Mouse (Mus musculus) kidney, embryonic 15.5 days (tissue): ENCODE data around the gene Tob2. TPM values are rescaled to one million over a fixed set of nuclear protein-coding genes. Genes with fewer than 3 reads are reported as not detected.

ENCODE experiments used
- ATAC-seq: fragments of 200-750 bp; cut with Nextera tagmentation; replicated peaks from 2 replicates; pipeline ENCODE4 v1.8.0; 2017; ENCODE audit warnings: moderate TSS enrichment; ENCODE audit not compliant: low FRiP score
- H3K27ac ChIP-seq: fragments of 300-500 bp; sonication (generic); 2 replicates; pipeline ENCODE4 v1.5.1; 2015; ENCODE audit warnings: mild to moderate bottlenecking, inconsistent platforms
- H3K27me3 ChIP-seq: fragments of 300-500 bp; sonication (generic); 2 replicates; pipeline ENCODE4 v1.6.1; 2015; ENCODE audit warnings: inconsistent platforms
- H3K36me3 ChIP-seq: fragments of 300-500 bp; sonication (generic); 2 replicates; pipeline ENCODE4 v1.6.1; 2015; ENCODE audit warnings: inconsistent platforms
- H3K4me1 ChIP-seq: fragments of 300-500 bp; sonication (generic); 2 replicates; pipeline ENCODE4 v1.6.1; 2015; ENCODE audit warnings: inconsistent platforms
- H3K4me2 ChIP-seq: fragments of 300-500 bp; sonication (generic); 2 replicates; pipeline ENCODE4 v1.6.1; 2015; ENCODE audit warnings: moderate library complexity, mild to moderate bottlenecking, inconsistent platforms
- H3K4me3 ChIP-seq: fragments of 300-500 bp; sonication (generic); replicated peaks from 2 replicates; pipeline ENCODE4 v1.5.1; 2015; ENCODE audit warnings: mild to moderate bottlenecking, inconsistent platforms
- H3K9ac ChIP-seq: fragments of 300-500 bp; sonication (generic); 2 replicates; pipeline ENCODE4 v1.6.1; 2015; ENCODE audit warnings: mild to moderate bottlenecking, inconsistent platforms
- H3K9me3 ChIP-seq: fragments of 300-500 bp; sonication (generic); replicated peaks from 2 replicates; pipeline ENCODE4 v1.6.1; 2016; ENCODE audit warnings: inconsistent platforms
- WGBS: fragments of 180-500 bp; shearing (Covaris S2); methylation state at CpG from one replicate; pipeline ENCODE4 v1.1.7; 2015; ENCODE audit warnings: mixed read lengths; 5-methylcytosine and 5-hydroxymethylcytosine counted together
- polyA plus RNA-seq: library from polyadenylated mRNA; unstranded; fragments of >200 nt; fragmentation: Nextera tagmentation; extraction: Ambion mirVana; gene quantifications from 2 replicates; pipeline ENCODE4 v1.2.1, GENCODE M21; 2015

Tob2 gene
- polyA plus RNA-seq, 1 experiment from 2014 or later = 28.2 TPM

GRCm38 (mm10) chr15:81803425-81803951 is 55.1 kb downstream of the Tob2 start:
- Histone ChIP-seq H3K9me3 (no peaks in the 10 kb centered on the region), H3K36me3 (no peaks in the 10 kb centered on the region), H3K27ac (peak overlapping the region; percentile 77), H3K9ac (peak overlapping the region; percentile 3; the same call in 1 of the 2 replicates), H3K4me2 (peak overlapping the region; percentile 57), H3K4me1 (peaks cover 52% of the 10 kb centered on the region), H3K27me3 (no peaks in the 10 kb centered on the region), H3K4me3 (peak overlapping the region; percentile 37; the same call in 1 of the 2 replicates)
- no peak for ATAC-seq
- WGBS = 61% methylated on average over 4 of the region's 4 CpGs

- peak overlapping the region; percentile 37 for H3K4me3 ChIP-seq
- H3K36me3 ChIP-seq = no peaks in the 10 kb centered on the region
- H3K4me1 ChIP-seq = peaks cover 52% of the 10 kb centered on the region
- H3K27ac ChIP-seq = peak overlapping the region; percentile 77
- ATAC-seq = peak; percentile 22; the same call in 1 of the 2 replicates
- H3K4me2 ChIP-seq = peak overlapping the region; percentile 57
- H3K27me3 ChIP-seq = no peaks in the 10 kb centered on the region
- no peaks in the 10 kb centered on the region for H3K9me3 ChIP-seq
- 14% methylated on average over 8 of the region's 8 CpGs for WGBS
- H3K9ac ChIP-seq = peak overlapping the region; percentile 3; the same call in 1 of the 2 replicates
Observed at GRCm38 (mm10) chr15:81802941-81803351, 55.6 kb downstream of the Tob2 start.

DNA sequence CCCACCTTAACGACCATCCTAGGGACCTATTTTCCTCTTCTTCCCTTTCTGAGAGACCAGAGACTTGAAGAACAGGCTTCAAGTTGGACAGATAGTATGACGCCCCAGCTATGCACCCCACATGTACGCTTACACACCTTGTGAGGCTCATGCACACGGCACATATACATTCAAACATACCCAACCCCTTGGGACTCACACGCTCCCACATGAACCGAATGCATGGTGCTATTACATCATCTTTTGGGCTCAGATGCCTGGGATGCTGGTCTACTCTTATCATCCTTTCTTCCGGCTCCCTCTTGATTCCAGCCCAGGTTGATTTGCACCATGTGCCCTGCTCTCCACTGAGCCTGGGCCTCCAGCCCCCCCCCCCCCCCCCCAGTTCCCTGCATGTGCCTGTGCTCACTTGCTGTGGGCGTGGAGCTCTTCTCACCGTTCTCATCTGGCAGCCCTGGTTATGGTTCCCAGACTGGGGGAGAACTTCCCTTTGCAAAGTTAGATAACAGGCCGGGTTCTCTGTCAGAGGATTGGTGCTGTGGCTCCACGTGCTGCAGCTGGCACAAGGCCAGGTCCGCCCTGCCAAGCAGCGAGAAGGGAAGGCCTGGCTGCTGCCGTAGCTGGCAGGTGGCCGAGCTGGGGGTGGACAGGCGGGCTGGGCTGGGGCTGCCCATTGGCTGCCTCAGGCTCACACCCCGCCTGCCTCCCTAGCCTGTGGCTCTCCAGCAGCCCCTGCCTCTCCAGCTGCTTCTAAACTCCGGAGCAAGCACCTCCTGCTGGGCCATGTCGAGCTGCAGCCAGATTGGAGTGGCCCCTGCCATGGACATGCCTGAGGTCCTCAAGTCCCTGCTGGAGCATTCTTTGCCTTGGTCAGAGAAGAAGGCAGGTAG is 56.4 kb downstream of the Tob2 start, which contains the start of gene Tef:
Gene Tef, plus strand, starts transcription at position 421 of the 890 bp plus-strand sequence.
- Histone ChIP-seq H3K4me1 (peaks cover 52% of the 10 kb centered on the region), H3K4me3 (peak within 1 kb of the TSS; percentile 37), H3K4me2 (peak within 1 kb of the TSS; percentile 57), H3K9me3 (no peaks in the 10 kb centered on the region), H3K27ac (peak within 1 kb of the TSS; percentile 77), H3K9ac (peak within 1 kb of the TSS; percentile 3; the same call in 1 of the 2 replicates), H3K27me3 (no peaks in the 10 kb centered on the region), H3K36me3 (no peaks in the 10 kb centered on the region)
- ATAC-seq = peak; percentile 97
- WGBS = 22% methylated on average over 19 of the region's 19 CpGs

GRCm38 (mm10) chr15:81800391-81800790 is 58.2 kb downstream of the Tob2 start:
- Histone ChIP-seq H3K27ac (no peak overlapping the region), H3K4me1 (peaks cover 37% of the 10 kb centered on the region), H3K4me2 (no peak overlapping the region), H3K27me3 (no peaks in the 10 kb centered on the region), H3K4me3 (no peak overlapping the region), H3K36me3 (peaks cover 2% of the 10 kb centered on the region), H3K9ac (no peak overlapping the region), H3K9me3 (no peaks in the 10 kb centered on the region)
- WGBS = 67% methylated on average over 3 of the region's 3 CpGs
- ATAC-seq = no peak

- H3K4me1 ChIP-seq = peaks cover 17% of the 10 kb centered on the region
- no peak for ATAC-seq
- WGBS = 91% methylated on average over 4 of the region's 4 CpGs
- H3K27me3 ChIP-seq = no peaks in the 10 kb centered on the region
- H3K9me3 ChIP-seq = no peaks in the 10 kb centered on the region
- H3K4me2 ChIP-seq = no peak overlapping the region
- H3K4me3 ChIP-seq = no peak overlapping the region
- no peak overlapping the region for H3K27ac ChIP-seq
- peaks cover 22% of the 10 kb centered on the region for H3K36me3 ChIP-seq
- H3K9ac ChIP-seq = no peak overlapping the region
Observed at GRCm38 (mm10) chr15:81798421-81798820, 60.2 kb downstream of the Tob2 start.

Other genes starting within 250 kb of the Tob2 start
- gene L3mbtl2, start 194.9 kb downstream of the Tob2 start, polyA plus RNA-seq = 23.1 and 26.3 TPM in 2 replicates
- gene Chadl, start 161.5 kb downstream of the Tob2 start, polyA plus RNA-seq = 5.0 and 5.2 TPM in 2 replicates
- 34.8 and 37.4 TPM in 2 replicates for gene Zc3h7b, start 113.7 kb downstream of the Tob2 start, polyA plus RNA-seq
- gene Rangap1, start 113.3 kb downstream of the Tob2 start, polyA plus RNA-seq = 99.1 and 106 TPM in 2 replicates
- 23.9 and 26.5 TPM in 2 replicates for gene Tef, start 56.4 kb downstream of the Tob2 start, polyA plus RNA-seq
- gene Phf5a, start 13.1 kb upstream of the Tob2 start, polyA plus RNA-seq = 159 and 163 TPM in 2 replicates
- gene Aco2, start 13.5 kb upstream of the Tob2 start, polyA plus RNA-seq = 216 and 224 TPM in 2 replicates
- 80.1 and 80.8 TPM in 2 replicates for gene Polr3h, start 67.4 kb upstream of the Tob2 start, polyA plus RNA-seq
- 24.7 and 30.7 TPM in 2 replicates for gene Csdc2, start 78.0 kb upstream of the Tob2 start, polyA plus RNA-seq
- gene Pmm1, start 102.1 kb upstream of the Tob2 start, polyA plus RNA-seq = 28.8 and 35.3 TPM in 2 replicates
- not detected in 2 replicates for gene 1700029P11Rik, start 121.7 kb upstream of the Tob2 start, polyA plus RNA-seq
- 83.3 and 87.0 TPM in 2 replicates for gene Xrcc6, start 129.0 kb upstream of the Tob2 start, polyA plus RNA-seq
- gene Desi1, start 175.1 kb upstream of the Tob2 start, polyA plus RNA-seq = 25.1 and 26.3 TPM in 2 replicates
- 272 and 286 TPM in 2 replicates for gene Snu13, start 188.8 kb upstream of the Tob2 start, polyA plus RNA-seq
- 0.03 TPM in 1 of 2 replicates, not detected in the other for gene 4930407I10Rik, start 200.4 kb upstream of the Tob2 start, polyA plus RNA-seq
- 0.05 and 0.09 TPM in 2 replicates for gene Mei1, start 211.2 kb upstream of the Tob2 start, polyA plus RNA-seq